Mouse (Mus musculus) layer of hippocampus, adult 18-20 months (tissue): ENCODE results near the gene Kansl1. TPM values are rescaled to one million over a fixed set of nuclear protein-coding genes. Genes with fewer than 3 reads are reported as not detected.

Experiments
- microRNA-seq, 2 experiments: library from miRNA; unstranded; fragments of <30 nt; microRNA quantifications; one replicate each; pipeline ENCODE4 v1.2.0; 2021
- total RNA-seq, 2 experiments: library from RNA; stranded (reverse); gene quantifications; 2 replicates each; pipeline ENCODE4 v1.2.3; 2021

Kansl1 gene
- total RNA-seq, 2 experiments from 2014 or later: 71.2 to 72.1 TPM

Small RNA genes lying within 50 kb of the gene (microRNA-seq; reads per million reads assigned to microRNA genes)
- 0 reads per million in 2 experiments for gene Gm47315

Other genes with a start within 250 kb of the Kansl1 start
- gene Mapt, start 237.5 kb downstream of the Kansl1 start, total RNA-seq: 100 to 1,000 TPM; 329 to 337 TPM
- 10 to 100 TPM; 53.2 to 57.7 TPM for gene Cdc27, start 81.8 kb upstream of the Kansl1 start, total RNA-seq
- 1 to 10 TPM; 2.3 to 3.0 TPM for gene Myl4, start 81.8 kb upstream of the Kansl1 start, total RNA-seq
- 1 to 10 TPM; 1.1 to 1.2 TPM for gene Itgb3, start 139.1 kb upstream of the Kansl1 start, total RNA-seq
- under 1 TPM; 0.33 to 0.47 TPM for gene Gm11639, start 216.8 kb upstream of the Kansl1 start, total RNA-seq